Mouse (Mus musculus): Measurements from ENCODE around the gene Slc17a7.

The Slc17a7 gene

DNA sequence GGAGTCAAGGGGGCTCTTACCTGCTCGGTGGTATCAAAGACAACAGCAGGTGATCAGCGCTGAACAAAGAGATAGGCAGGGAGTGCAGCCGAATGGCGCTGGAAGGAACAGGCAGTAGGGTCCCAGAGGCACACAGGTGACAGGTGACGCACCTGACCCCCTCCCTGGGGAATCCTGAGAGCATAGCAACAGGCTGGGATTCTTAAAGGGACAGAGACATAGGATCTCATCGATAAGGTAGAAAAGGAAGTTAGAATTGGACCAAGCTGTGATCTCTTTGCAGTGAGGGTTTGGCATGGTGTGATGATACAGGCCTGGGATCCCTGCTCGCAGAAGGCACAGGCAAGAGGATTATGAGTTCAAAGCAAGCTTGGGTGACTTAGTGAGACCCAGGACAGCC, 15.7 kb downstream of the Slc17a7 start, which contains the start of gene Gfy:
Gene Gfy (minus strand): TSS at position 101 of the 400 bp plus-strand sequence.
- DNase-seq, result no peak

DNA sequence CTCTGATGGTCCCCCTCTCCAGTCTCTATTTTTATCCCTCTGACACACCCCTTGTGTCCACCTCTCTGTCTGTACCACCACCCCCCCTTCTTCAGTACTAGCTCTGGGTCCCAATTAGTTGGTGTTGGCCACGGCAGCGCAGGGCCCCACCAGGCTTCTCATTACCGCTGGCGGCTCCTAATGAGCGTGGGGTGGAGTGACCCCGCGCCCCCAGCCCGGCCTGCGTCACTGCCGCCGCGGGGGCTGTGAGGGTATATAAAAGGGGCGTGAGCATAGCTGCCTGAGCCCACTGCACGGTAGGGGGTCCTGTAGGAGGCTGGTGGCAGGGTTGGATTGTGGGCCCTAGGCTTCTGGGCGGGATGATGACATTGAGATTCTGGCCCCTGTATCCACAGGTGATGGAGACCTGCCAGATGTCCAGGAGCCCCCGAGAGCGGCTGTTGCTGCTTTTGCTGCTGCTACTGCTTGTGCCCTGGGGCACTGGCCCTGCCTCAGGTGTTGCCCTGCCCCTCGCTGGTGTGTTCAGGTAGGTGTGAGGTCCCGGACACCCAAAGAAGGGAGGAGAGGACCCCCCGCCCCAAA, 17.2 kb downstream of the Slc17a7 start, which contains the start of gene Pth2:
Gene Pth2 (plus strand): TSS at position 100 of the 582 bp plus-strand sequence.
- peak; percentile 71 for DNase-seq

DNA sequence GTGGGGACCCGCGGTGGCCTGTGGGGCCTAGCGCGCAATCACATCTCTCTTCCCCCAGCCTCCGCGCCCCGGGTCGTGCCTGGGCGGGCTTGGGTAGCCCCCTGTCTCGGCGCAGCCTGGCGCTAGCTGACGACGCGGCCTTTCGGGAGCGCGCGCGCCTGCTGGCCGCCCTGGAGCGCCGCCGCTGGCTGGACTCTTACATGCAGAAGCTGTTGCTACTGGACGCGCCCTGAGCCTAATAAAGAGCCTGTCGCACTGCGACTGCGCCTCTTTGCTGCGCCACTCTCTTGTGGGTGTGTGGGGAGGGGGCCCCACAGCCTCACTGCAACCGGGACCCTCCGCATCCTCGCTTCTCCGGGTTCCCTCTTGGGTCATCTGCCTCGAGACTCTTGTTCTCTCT, 17.8 kb downstream of the Slc17a7 start:
- DNase-seq, result peak; percentile 62

DNA sequence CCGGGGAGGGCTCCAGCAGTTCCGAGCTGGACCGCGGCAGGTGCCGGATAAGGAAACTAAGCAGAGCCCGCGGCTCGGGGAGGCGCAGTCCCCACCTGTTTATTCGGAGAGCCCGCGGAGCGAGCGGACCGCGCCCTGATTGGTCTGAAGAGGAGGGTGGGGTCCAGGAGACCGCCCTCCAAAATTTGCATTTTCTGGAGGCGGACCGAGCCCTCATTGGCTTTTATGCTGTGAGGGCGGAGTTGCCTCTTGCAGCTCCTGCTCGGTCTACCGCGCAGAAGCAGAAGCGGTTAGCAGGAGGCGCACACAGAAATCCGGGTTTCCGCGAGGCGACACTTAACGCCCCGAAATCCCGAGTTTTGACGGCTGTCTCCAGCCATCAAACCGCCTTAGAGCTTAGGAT, 18.5 kb downstream of the Slc17a7 start:
- peak; percentile 91 for DNase-seq

DNA sequence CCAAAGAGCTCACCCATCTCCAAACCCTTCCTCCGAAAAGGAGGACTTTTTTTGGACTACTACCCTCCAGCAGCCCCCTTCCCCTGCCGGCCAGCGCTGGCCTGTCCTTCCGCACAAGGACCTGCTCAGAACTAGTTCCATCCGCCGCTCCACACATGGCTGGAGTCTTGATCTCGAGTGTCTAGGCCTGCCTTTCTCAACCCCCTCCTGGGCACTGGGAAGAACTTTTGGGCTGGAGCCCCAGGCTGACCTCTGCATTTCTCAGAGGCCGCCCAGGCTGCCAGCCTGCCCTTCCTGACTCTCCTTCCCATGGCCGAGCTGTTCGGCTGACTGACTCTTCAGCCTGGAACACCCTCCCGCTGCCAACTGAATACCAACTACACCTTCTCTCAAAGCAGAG, 18.9 kb downstream of the Slc17a7 start:
- DNase-seq, result peak; percentile 55

DNA sequence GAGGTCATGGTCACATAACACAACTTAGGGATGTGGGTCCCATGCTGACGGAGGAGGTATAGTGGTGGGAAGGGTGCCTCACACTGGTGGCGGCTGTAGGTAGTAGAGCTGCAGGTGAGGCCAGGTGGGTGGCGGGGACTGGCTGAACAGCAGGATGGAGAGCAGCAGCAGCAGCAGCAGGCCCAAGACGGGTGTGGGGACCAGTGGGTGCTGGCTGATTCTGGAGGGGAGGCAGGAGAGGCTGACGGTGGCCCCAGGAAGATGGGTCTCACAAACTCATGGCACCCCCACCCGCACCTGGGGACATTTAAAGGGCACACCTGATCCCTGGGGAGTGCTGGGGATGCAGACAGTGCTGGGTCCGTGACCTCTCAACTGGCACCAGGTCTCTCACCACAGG, 19.9 kb downstream of the Slc17a7 start:
- DNase-seq, result peak; percentile 51

DNA sequence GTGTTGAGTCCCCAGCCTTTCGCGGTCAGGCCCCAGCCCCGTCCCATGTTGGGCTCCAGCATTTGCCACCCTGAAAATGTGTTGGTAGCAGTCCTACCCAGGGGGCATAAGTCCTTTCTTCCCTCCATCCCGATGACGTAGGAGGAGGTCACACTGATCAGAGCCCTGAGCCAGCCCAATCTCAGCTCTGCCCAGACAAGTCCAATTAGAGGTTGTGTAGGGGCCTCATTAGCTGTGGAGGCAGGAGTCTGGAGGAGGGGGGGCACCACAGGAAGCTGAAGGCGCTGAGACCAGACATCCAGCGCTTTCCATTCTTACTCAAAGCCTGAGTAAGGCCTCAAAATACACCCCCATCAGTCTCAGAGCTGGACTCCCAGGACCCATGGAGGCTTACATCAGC, 22.2 kb downstream of the Slc17a7 start:
- DNase-seq, result no peak

DNA sequence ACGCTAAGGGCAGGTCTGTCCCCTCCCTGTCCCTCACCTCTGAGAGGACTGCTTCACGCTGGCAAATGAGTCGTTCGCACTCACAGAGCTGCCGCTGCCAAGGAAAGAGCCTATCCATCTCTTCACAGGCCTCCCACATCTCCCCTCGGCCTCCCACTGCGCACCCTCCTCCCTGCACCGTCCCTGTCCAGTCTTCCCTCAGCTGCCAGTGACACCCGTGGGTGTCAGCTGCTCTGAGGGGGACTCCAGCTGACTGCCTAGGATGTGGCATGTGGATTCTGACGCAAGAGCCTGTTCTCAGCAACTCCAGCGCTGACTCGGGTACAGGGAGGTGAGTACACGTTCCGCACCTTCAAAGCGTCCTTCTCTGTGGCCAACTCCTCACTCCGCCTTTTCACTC, 25.9 kb downstream of the Slc17a7 start:
- DNase-seq, result peak; percentile 61

DNA sequence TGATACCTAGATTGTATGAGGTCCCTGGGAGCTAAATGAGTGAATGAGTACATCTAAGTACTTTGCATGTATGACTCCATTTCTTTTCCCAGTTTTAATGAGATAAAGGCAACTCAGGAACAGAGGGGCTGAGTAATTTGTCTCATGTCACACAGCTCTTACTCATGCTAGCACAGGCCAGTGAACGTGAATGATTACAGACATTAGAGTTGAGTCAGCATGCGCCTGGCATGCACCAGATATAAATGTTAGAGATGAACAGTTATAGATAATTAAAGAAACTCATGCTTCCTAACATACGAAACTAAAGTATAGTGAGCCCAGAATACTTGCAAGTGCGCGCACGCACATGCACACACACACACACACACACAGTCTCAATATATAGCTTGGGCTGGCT, 26.4 kb downstream of the Slc17a7 start:
- no peak for DNase-seq

DNA sequence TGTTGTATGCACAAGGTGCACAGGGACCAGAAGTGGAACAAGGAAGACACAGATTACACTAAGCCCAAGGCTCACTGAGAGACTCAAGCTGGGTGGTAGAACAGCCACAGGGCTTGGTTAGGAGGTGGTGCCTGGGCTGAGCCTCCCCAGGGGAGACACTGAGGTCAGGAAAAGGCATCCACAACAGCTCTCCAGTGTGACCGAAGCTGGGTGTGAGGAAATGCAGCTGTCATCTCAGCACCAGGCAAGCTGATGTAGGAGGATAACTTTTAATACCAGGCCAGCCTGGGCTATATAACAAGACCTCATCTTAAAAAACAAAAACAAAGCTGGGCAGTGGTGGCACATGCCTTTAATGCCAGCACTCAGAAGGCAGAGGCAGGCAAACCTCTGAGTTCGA, 27.4 kb downstream of the Slc17a7 start:
- no peak for DNase-seq

DNA sequence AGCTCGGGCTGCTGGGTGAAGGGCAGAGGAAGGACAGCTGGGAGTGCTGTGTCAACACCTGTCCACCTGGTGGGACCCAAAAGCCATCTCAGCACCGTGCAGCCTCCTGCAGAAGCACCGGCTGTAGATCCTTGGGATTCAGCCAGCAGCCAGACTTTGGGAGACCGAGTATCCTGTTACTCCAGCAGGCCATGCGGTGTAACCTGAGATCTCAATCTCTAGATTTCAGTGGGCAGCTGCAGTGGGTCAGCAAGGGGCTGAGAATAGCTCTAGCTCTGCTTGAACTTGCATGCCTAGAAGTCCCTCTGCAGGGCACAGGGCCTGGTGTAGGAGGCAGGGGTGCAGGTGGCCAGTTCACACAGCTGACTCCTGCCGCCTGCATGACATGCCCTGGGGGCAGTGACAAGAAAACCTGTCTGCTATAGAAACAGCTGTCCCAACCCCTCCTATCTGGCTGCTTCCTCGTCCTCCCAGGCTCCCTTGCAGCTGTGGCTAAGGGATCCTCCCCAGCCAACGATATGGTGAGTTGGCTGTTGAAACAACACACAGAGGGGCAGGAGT, 28.1 kb downstream of the Slc17a7 start:
- peak; percentile 92 for DNase-seq

DNA sequence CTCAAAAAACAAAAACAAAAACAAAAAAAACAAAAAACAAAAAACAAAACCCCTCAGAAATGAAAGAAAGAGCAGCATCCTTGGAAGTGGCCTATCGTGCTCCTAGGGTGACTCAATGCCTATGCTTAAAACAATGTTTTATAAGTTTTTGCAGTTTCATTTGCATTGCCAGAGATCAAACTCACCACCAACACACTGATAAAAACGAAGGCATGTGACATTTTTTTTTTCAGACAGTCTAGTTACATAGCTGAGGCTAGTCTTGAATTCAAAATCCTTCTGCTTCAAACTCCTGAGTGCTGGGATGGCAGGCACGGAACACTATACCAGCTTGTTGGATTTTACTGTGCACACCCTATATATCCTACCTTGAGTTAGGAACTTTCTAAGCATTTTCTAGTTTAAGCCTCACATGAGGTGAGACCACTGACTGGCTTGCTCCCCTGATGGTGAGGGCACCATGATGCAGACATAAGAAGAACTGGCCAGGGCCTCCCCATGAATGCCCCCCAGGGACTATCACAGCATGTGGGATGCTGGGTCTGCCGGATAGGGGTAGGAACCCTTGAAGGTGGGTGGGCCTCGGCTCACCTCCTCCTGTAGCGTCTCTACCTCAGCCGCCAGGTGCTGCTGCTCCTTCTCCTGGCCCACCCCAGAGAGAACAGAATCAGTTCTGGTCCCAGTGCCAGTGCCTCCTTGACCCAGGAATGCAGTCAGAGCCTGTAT, 29.0 kb downstream of the Slc17a7 start:
- peak; percentile 70 for DNase-seq

DNA sequence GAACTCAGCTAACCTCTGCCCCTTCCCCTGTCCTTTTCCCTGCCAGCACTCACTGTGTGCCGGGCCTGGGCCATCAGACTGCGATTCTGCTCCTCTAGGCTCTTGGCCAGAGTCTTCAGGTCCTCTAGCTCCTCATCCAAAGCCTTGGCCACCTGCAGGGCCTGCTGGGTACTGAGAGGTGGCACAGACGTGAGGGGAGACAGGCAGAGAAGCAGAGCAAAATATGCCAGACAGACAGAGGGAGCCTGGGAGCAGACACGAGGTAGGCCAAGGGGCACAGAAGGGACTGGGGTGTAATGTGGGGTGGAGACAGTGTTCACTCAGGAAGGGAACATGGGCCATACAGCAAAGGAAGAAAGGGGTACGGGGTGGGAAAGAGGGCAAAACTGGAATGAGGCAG, 29.7 kb downstream of the Slc17a7 start:
- peak; percentile 82 for DNase-seq

DNA sequence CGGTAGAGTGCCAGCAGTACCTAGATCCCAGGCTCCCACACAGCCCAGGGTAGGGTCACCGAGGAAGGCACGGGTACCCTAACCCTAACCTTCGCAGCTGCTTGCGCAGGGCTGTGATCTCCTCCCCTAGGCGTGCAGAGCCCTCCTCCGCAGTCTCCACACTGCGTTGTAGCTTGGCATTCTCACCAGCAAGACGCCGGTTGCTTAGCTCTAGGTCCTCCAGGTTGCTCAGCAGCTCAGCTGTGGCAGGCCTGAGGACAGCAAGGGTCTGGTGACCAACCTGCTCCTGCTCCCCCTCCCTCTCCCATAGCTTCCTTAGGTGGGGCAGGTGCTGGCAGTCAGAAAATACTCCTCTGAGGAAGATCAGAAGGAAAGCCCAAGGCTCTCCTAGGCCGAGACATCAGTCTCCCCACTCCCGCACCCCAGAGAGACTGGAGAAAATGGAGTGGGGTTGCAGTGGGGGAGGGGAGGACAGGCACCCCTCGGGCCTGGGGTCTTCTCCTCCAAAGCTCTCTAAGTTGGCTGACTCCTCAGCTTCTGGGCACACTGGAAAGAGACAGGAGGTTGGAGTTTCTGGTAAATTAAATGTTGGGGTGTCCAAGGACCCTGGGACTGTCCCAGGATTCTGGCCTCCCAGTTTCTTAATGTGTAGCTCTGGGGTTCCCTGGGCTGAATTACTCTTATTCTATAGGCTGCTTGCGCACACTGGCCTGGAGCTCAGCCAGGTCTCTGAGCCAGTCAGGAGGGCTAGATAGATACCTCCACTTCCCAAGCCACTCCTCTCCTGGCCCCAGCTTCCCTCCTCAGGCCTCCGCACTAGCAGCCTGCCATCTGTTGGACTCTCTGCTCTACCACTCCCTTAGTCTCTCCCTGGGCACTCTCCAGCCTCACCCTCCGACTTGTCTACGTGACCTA, 30.4 kb downstream of the Slc17a7 start:
- peak; percentile 81 for DNase-seq

DNA sequence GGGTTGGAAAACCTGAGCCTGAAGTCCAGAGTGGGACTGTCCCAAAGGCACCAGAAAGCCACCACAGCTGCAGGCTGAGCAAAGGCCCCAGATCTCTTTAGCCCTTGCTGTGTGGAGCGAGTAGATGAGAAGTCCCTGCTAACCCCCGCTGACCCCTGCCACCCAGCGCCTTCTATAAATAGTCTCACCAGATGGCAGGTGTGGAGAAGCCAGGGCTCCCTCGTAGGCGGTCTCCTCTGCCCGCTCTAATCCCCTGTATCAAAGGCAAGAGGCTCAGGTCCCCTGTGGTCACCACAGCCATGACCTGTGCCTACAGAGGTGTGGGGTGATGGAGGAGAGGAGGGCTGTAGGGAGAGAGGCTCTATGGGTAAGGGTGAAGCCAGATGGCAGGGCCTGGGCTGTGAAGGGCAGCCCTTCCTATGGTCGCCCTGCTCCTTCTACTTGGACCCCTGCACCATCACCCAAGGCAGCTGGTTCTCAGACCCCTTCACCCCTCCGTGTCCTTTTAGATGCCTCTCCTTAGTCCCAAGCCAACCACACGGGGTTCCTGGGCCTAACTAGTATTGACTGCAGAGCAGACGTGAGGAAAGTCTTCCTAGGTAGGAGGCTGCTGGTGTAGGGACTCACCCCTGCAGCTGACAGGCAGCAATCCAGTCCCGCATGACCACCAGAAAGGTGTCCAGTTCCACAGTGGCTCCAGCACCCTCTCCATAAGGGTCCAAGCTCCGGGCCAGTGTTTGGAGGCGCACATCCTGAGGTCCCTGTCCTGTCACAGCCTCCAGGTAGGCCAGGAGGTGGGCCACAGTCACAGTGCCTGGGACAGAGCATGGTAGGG, 31.8 kb downstream of the Slc17a7 start:
- peak; percentile 78 for DNase-seq

DNA sequence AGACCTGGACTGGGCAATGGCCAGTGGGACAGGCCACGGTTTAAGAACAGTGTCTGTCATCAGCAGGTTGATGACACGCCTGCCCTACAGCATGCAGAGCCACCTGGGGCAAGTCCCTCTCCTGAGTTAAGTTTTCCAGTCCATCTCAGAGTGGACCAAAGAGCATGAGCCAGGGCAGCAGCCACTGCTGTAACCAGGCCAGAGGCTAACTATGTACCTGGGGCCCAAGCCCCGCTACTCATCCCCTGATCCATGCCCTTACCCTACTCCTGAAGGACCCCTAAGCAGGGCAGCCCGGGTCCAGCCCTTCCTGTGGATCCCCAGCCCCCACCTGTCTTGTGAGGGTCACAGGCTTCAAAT, 32.4 kb downstream of the Slc17a7 start:
- DNase-seq, result peak; percentile 54

DNA sequence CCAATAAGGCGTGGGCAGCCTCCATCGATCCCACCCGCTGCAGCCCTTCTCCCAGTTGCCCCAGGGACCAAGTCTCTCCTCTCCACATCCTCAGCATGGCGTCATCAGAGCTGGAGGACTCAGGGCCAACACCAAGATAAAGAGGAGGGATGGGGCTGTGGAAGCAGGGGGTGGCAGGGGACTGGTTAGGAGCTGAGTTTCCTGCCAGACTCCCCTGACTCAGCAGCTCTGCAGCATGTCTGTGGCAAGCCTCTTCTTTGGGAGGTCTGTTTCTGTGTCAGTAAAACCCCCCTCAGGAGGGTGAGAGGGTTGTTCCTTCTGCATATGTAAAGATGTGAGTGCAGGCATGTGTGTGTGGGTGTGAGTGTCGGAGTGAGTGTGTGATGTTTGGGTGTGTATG, 33.2 kb downstream of the Slc17a7 start:
- DNase-seq, result peak; percentile 51

DNA sequence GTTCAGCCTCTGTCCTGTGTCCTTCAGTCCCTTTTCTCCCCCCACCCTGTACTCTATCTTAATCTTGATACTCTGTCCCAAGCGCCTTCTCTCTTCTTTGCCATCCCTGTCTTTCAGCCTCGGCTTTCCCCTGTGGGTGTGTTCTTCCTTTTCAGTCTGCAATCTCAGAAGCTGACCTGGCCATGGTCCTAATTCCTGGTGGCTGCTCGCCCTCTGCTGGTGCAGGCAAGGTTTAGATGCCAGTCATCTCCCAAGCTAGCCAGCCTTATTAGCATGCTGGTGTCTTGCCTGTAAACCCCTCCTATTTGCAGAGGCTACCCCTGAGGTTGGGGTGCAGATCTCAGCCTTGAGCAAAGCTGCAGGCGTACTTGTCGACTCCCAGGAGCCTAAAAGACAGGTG, 34.7 kb downstream of the Slc17a7 start:
- DNase-seq, result peak; percentile 92

DNA sequence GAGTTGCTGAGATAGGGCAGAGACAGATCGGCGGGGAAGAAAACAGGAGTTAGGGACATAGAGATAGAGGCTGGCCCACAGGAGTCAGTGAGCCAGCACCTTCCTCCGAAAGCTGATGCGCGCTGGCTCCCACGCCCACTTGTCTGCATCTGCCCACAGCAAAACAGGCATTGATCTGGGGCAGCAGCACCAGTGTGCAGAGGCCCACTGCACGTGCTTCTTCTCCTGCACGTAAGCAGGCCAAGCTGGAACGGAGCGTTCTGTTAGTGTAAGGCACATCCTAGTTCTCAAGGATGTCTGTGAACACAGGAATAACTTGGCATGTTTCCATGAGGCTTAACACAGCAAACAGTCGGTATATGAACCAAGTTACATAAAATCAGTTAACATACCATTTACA, 35.2 kb downstream of the Slc17a7 start:
- DNase-seq, result peak; percentile 55

DNA sequence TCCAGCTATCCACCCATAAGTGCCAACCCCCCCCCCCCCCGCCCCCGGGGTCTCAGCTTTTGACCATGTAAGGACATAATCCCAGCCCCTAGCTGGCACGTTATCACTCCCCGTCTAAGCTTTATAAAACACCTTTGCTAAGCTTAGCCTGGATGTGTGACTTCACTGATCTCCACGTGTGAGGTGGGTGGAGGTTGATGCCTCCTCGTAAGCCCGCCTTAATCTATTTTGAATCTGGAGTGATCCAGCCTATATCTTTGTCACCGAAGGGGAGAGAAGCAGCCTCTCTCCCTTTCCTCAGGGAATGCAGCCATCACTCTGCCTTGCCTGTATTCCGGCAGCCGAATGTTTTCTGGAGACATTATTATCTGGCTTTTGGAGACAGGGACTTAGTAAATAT, 38.9 kb downstream of the Slc17a7 start:
- no peak for DNase-seq

DNA sequence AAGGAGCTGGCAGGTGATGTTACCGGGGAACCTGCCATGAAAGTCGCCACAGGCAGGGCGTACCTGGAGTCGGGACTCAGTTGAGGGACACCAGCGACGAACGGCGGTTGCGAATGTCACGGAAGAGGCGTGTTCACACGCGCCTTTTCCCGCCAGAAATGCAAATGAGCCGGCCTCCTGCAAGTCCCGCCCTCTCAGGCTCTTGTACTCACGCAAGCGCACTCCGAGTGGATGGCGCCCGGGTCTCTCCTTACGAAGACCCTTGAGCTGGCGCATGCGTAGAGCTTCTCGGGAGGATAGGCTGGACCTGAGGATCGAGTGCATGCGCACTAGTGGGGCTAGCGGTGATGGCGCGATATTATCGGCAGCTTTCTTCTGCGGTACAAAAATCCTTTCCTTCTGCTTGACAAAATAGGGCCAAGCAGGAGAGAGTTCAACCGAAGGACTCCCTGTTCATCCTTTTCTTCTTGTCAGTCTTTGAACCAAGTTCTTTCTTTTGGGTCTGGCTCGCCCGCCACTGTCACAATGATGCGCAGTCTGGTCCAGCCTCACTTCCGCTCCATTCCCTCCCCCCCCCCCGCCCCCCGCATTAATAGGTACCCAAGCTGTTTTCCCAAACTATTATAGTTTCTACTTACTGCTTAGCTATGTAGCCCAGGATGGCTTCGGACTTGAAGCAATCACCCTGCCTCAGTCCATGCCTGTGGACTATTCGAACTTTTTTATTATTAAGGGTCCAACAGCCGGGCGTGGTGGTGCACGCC, 40.8 kb downstream of the Slc17a7 start, which contains the start of gene Ccdc155:
Gene Ccdc155 (minus strand): TSS at position 513 of the 764 bp plus-strand sequence.
- DNase-seq, result peak; percentile 97
